In genomic region chr4:47692654-47693053, GRCm38 (mm10) we compare ENCODE assay signal across 24 mouse cellular contexts.
"Had no signal": no experiment of that assay in that cellular context is flagged by ENCODE, and none has a peak within 500 bp of the region (broad histone marks: within the 10 kb centered on the region; RNA-seq: fewer than 3 reads in every experiment).

No protein-coding gene starts in this region.

- ATAC-seq: hindbrain, postnatal 0 days; intestine, embryonic 16.5 days had no signal

- H3K9ac ChIP-seq: heart, embryonic 13.5 days; heart, embryonic 15.5 days; hindbrain, embryonic 13.5 days; hindbrain, embryonic 15.5 days; limb, embryonic 12.5 days; liver, embryonic 13.5 days; liver, embryonic 15.5 days had no signal

- DNase-seq: gastrocnemius, postnatal 14 days; gastrocnemius, postnatal 36 days; heart, adult 2 months; heart, postnatal 14 days; heart, postnatal 36 days; kidney, adult 11 months; kidney, adult 8-10 months; kidney, postnatal 10 days; kidney, postnatal 25 days; kidney, postnatal 4 days; liver; liver, embryonic 13.5 days had no signal

- H3K4me2 ChIP-seq: heart, embryonic 11.5 days; heart, embryonic 13.5 days; heart, embryonic 15.5 days; hindbrain, embryonic 13.5 days; hindbrain, embryonic 15.5 days; limb, embryonic 12.5 days; liver, embryonic 11.5 days; liver, embryonic 13.5 days; liver, embryonic 15.5 days had no signal

- H3K36me3 ChIP-seq: heart, embryonic 13.5 days; heart, embryonic 15.5 days; hindbrain, embryonic 13.5 days; hindbrain, embryonic 15.5 days; limb, embryonic 10.5 days; limb, embryonic 12.5 days; liver, embryonic 13.5 days; liver, embryonic 15.5 days had no signal

- H3K27me3 ChIP-seq: heart, embryonic 13.5 days; heart, embryonic 15.5 days; hindbrain, embryonic 13.5 days; hindbrain, embryonic 15.5 days; limb, embryonic 12.5 days; liver, embryonic 13.5 days; liver, embryonic 15.5 days had no signal

- H3K4me3 ChIP-seq: heart, adult 2 months; heart, embryonic 13.5 days; heart, embryonic 15.5 days; hindbrain, embryonic 13.5 days; hindbrain, embryonic 15.5 days; left cerebral cortex, adult 2 months; limb, embryonic 10.5 days; limb, embryonic 12.5 days; liver, embryonic 13.5 days; liver, embryonic 15.5 days had no signal

- H3K9me3 ChIP-seq: heart, embryonic 13.5 days; heart, embryonic 15.5 days; hindbrain, embryonic 13.5 days; hindbrain, embryonic 15.5 days; limb, embryonic 10.5 days; limb, embryonic 12.5 days; liver, embryonic 13.5 days; liver, embryonic 15.5 days had no signal

- H3K4me1 ChIP-seq: heart, embryonic 15.5 days; hindbrain, embryonic 13.5 days; hindbrain, embryonic 15.5 days; limb, embryonic 10.5 days; limb, embryonic 12.5 days; liver, embryonic 13.5 days; liver, embryonic 15.5 days had no signal

- H3K27ac ChIP-seq: heart, adult 2 months; heart, embryonic 13.5 days; heart, embryonic 15.5 days; hindbrain, embryonic 13.5 days; hindbrain, embryonic 15.5 days; hindbrain, postnatal 0 days; left cerebral cortex, adult 2 months; limb, embryonic 10.5 days; limb, embryonic 12.5 days; liver, embryonic 13.5 days; liver, embryonic 15.5 days had no signal
